ENCODE assay signal across 24 mouse cellular contexts in the genomic region with DNA sequence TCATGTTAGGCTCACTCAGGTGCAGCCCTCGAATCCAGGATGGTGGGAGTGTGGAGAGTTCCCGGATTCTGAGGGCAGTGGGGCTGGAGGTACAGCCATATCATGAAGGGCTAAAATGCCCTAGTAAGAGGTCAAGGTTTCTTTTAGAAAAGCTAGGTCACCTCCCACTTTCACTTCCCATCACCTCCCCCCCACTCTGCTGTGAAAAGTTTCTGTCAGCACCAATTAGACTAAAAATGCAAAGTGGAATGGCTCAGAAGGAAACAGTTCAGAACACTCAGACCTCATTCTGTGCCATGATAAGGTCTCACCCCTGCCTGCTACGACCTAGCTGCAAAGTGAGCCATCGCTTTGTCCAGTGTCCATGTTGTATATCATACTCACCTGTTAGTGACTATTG.
DNase-seq lines count a peak whose midpoint lies in the region; TF ChIP-seq lines count a peak whose summit lies in the region.
"Had no signal": no experiment of that assay in that cellular context is flagged by ENCODE, and none has a peak within 500 bp of the region (broad histone marks: within the 10 kb centered on the region; RNA-seq: fewer than 3 reads in every experiment).

No protein-coding gene starts in this region.

- in situ Hi-C loops in CH12.LX (cut with MboI; ENCODE audit: low pct_ligation_motif_present, low pct_unique_long_range_greater_than_20kb, low sequenced_read_pairs) = no loop called here

- H3K9ac ChIP-seq in CH12.LX (ENCODE audit: insufficient read depth, low read depth) = no peak overlapping the region
- H3K9ac ChIP-seq: forebrain, embryonic 13.5 days; hindbrain, embryonic 12.5 days; hindbrain, embryonic 15.5 days had no signal

- no peaks in the 10 kb centered on the region for H3K36me3 ChIP-seq in CH12.LX (replicated peaks in 1 of 2; ENCODE audit: control insufficient read depth in 1 of 2, insufficient read depth in 1 of 2, low read length in 1 of 2)
- H3K36me3 ChIP-seq in splenic B cell, adult 2 months (ENCODE audit: control insufficient read depth, insufficient read depth, low read length, poor library complexity, severe bottlenecking) = no peaks in the 10 kb centered on the region
- H3K36me3 ChIP-seq: forebrain, embryonic 10.5 days; G1E; hindbrain, embryonic 12.5 days; hindbrain, embryonic 15.5 days had no signal

- H3K4me2 ChIP-seq in CH12.LX (ENCODE audit: insufficient read depth, low read depth, poor library complexity, severe bottlenecking) = peak overlapping the region; percentile 31
- H3K4me2 ChIP-seq: forebrain, embryonic 13.5 days; heart, embryonic 11.5 days; hindbrain, embryonic 12.5 days; hindbrain, embryonic 15.5 days had no signal

- no peaks in the 10 kb centered on the region for H3K79me2 ChIP-seq in CH12.LX (replicated peaks; ENCODE audit: control insufficient read depth, extremely low read depth, insufficient read depth, poor library complexity, severe bottlenecking)

- H3K27me3 ChIP-seq in CH12.LX (replicated peaks) = no peaks in the 10 kb centered on the region
- no peaks in the 10 kb centered on the region for H3K27me3 ChIP-seq in splenic B cell, adult 2 months (ENCODE audit: control insufficient read depth, insufficient read depth, low read length, poor library complexity, severe bottlenecking)
- H3K27me3 ChIP-seq: forebrain, embryonic 13.5 days; hindbrain, embryonic 12.5 days; hindbrain, embryonic 15.5 days; Patski had no signal

- peak; percentile 14 for DNase-seq in lung, postnatal 36 days
- DNase-seq in lung, adult 2 months = no peak
- peak; percentile 77 for DNase-seq in CH12.LX (ENCODE audit: extremely low read depth)
- DNase-seq in spleen, adult 18-20 months = peak; percentile 46 to 56
- peak; percentile 68 for DNase-seq in splenic B cell, adult 2 months (ENCODE audit: low read depth, low spot score)
- no peak for DNase-seq in gastrocnemius, postnatal 4 days (ENCODE audit: low spot score in 2 of 2)
- no peak for DNase-seq in left cerebral cortex, adult 11 months (ENCODE audit: low spot score)
- no peak for DNase-seq in layer of hippocampus, postnatal 36 days
- DNase-seq: adrenal gland, adult 2 months; adrenal gland, postnatal 14 days; cerebellum, adult 11 months; cerebellum, adult 2 months; cerebellum, adult 9-11 months; cerebellum, postnatal 36 days; gastrocnemius, postnatal 10 days; gastrocnemius, postnatal 36 days; heart, adult 11 months had no signal

- no peak for TF ChIP-seq RAD21 in CH12.LX (IDR thresholded peaks at IDR 0.05; ENCODE audit: low read depth, low read length)

- H3K4me1 ChIP-seq in lung, adult 2 months (ENCODE audit: control insufficient read depth, insufficient read depth, low read length) = no peaks in the 10 kb centered on the region
- peaks cover 23 to 39% of the 10 kb centered on the region in 2 experiments for H3K4me1 ChIP-seq in CH12.LX (ENCODE audit: control insufficient read depth in 1 of 2, insufficient read depth in 2 of 2)
- H3K4me1 ChIP-seq: forebrain, embryonic 10.5 days; forebrain, embryonic 13.5 days; hindbrain, embryonic 12.5 days; hindbrain, embryonic 15.5 days had no signal

- H3K4me3 ChIP-seq in lung, adult 2 months (replicated peaks; ENCODE audit: extremely low read depth, low read depth, low read length) = no peak overlapping the region
- H3K4me3 ChIP-seq in CH12.LX (replicated peaks in 1 of 3; ENCODE audit: low read depth in 2 of 3, low read length in 2 of 3, poor library complexity in 1 of 3) = peak overlapping the region in 1 of 3 experiments; percentile 28
- H3K4me3 ChIP-seq: forebrain, embryonic 10.5 days; forebrain, embryonic 13.5 days; hindbrain, embryonic 12.5 days; hindbrain, embryonic 15.5 days had no signal

- H3K27ac ChIP-seq in CH12.LX (ENCODE audit: insufficient read depth, low read depth) = peak overlapping the region; percentile 76
- H3K27ac ChIP-seq: forebrain, embryonic 10.5 days; forebrain, embryonic 13.5 days; hindbrain, embryonic 12.5 days; hindbrain, embryonic 15.5 days had no signal

- peak; percentile 74 for TF ChIP-seq EP300 in CH12.LX (IDR thresholded peaks at IDR 0.05; ENCODE audit: low read length)

- TF ChIP-seq POLR2A in lung, adult 2 months (IDR thresholded peaks at IDR 0.05; ENCODE audit: borderline replicate concordance, extremely low read depth, low read depth, low read length) = no peak
- peak; percentile 49 for TF ChIP-seq POLR2A in CH12.LX (IDR thresholded peaks at IDR 0.05; ENCODE audit: low read depth, low read length)

- dilution Hi-C loops in CH12.LX (cut with MboI; ENCODE audit: extremely low pct_ligation_motif_present, extremely low pct_unique_long_range_greater_than_20kb, low sequenced_read_pairs) = no loop called here

- 78% methylated on average over 4 of the region's 4 CpGs for whole genome bisulfite sequencing in lung, adult 2 months

- peaks cover 4% of the 10 kb centered on the region for H3K9me3 ChIP-seq in CH12.LX (replicated peaks; ENCODE audit: low read length)
- H3K9me3 ChIP-seq: forebrain, embryonic 10.5 days; forebrain, embryonic 13.5 days; G1E; hindbrain, embryonic 12.5 days; hindbrain, embryonic 15.5 days had no signal

- TF ChIP-seq CTCF in lung, adult 2 months (IDR thresholded peaks at IDR 0.05; ENCODE audit: insufficient read depth, low read length) = no peak
- TF ChIP-seq CTCF in CH12.LX (conservative IDR thresholded peaks at IDR 0.05 in 1 of 2, IDR thresholded peaks at IDR 0.05 in 1 of 2; ENCODE audit: low read depth in 2 of 2, low read length in 2 of 2) = no peak

TF ChIP-seq in CH12.LX, 34 proteins besides CTCF, POLR2A, EP300 and RAD21:
- 0 out of 2 replicates have a peak, but pooled peaks have one; percentile 37 for TF ChIP-seq TBP (conservative IDR thresholded peaks at IDR 0.05; ENCODE audit: low read depth, low read length)
- TF ChIP-seq MXI1 (IDR thresholded peaks at IDR 0.05; ENCODE audit: low read depth, low read length) = no peak
- peak; percentile 95 for TF ChIP-seq IRF4 (IDR thresholded peaks at IDR 0.05; ENCODE audit: low read depth, low read length)
- 0 out of 2 replicates have a peak, but pooled peaks have one; percentile 4 for TF ChIP-seq CHD2 (IDR thresholded peaks at IDR 0.05; ENCODE audit: low read length)

Comparison
In these comparisons a context has a peak if more than half of its experiments do, and no peak if none do; other contexts are left out.
1. DNase-seq: peak in lung, postnatal 36 days (single experiment), CH12.LX (single experiment), spleen, adult 18-20 months (2 of 2) and splenic B cell, adult 2 months (single experiment); none in lung, adult 2 months (single experiment), gastrocnemius, postnatal 4 days (0 of 2), left cerebral cortex, adult 11 months (single experiment) and layer of hippocampus, postnatal 36 days (0 of 2).